Mouse (Mus musculus): ENCODE data around the gene Rdh14. TPM values are rescaled to one million over a fixed set of nuclear protein-coding genes. Genes with fewer than 3 reads are reported as not detected.
A peak's percentile ranks its signal among the peaks of the same experiment; 100 is the strongest.

The Rdh14 gene
- polyA plus RNA-seq (2015; fragmentation: Nextera tagmentation; extraction: Ambion mirVana): 41.5 and 44.4 TPM in 2 replicates

GRCm38 (mm10) chr12:10390671-10391441 lies at the start of gene Rdh14:
Rdh14 (plus strand) TSS chr12:10390772.
- under 1% methylated on average over 53 of the region's 53 CpGs for WGBS
- Histone ChIP-seq H3K27me3 (replicated peaks; ENCODE audit: control insufficient read depth, insufficient read depth, low read length) (no peaks in the 10 kb centered on the region), H3K4me1 (ENCODE audit: control insufficient read depth, insufficient read depth, low read length) (0 out of 2 replicates have a peak, but pooled peaks cover 3% of the 10 kb centered on the region), H3K9ac (ENCODE audit: low read depth, low read length) (peak within 1 kb of the TSS; percentile 79), H3K9me3 (ENCODE audit: control insufficient read depth, low read length) (no peaks in the 10 kb centered on the region), H3K36me3 (ENCODE audit: control insufficient read depth, insufficient read depth, low read length) (no peaks in the 10 kb centered on the region), H3K4me2 (ENCODE audit: low read depth, low read length) (peak within 1 kb of the TSS; percentile 38), H3K4me3 (ENCODE audit: low read length) (peak within 1 kb of the TSS; percentile 71), H3K27ac (ENCODE audit: low read length) (peak within 1 kb of the TSS; percentile 89)
- peak; percentile 99 for ATAC-seq

GRCm38 (mm10) chr12:10350706-10351105 lies 39.9 kb upstream of the Rdh14 start:
- no peaks in the 10 kb centered on the region for H3K4me1 ChIP-seq (ENCODE audit: control insufficient read depth, insufficient read depth, low read length)
- no peaks in the 10 kb centered on the region for H3K27me3 ChIP-seq (replicated peaks; ENCODE audit: control insufficient read depth, insufficient read depth, low read length)
- no peak for ATAC-seq
- no peak overlapping the region for H3K4me2 ChIP-seq (ENCODE audit: low read depth, low read length)
- no peak overlapping the region for H3K4me3 ChIP-seq (ENCODE audit: low read length)
- no peaks in the 10 kb centered on the region for H3K36me3 ChIP-seq (ENCODE audit: control insufficient read depth, insufficient read depth, low read length)
- no peak overlapping the region for H3K27ac ChIP-seq (ENCODE audit: low read length)
- no peak overlapping the region for H3K9ac ChIP-seq (ENCODE audit: low read depth, low read length)
- H3K9me3 ChIP-seq (ENCODE audit: control insufficient read depth, low read length): no peaks in the 10 kb centered on the region
- WGBS: 76% methylated on average over 3 of the region's 3 CpGs

- 55% methylated on average over 6 of the region's 6 CpGs for WGBS
- ATAC-seq: no peak
- Histone ChIP-seq H3K9ac (ENCODE audit: low read depth, low read length) (no peak overlapping the region), H3K4me1 (ENCODE audit: control insufficient read depth, insufficient read depth, low read length) (no peaks in the 10 kb centered on the region), H3K4me2 (ENCODE audit: low read depth, low read length) (no peak overlapping the region), H3K4me3 (ENCODE audit: low read length) (no peak overlapping the region), H3K36me3 (ENCODE audit: control insufficient read depth, insufficient read depth, low read length) (no peaks in the 10 kb centered on the region), H3K9me3 (ENCODE audit: control insufficient read depth, low read length) (no peaks in the 10 kb centered on the region), H3K27ac (ENCODE audit: low read length) (no peak overlapping the region), H3K27me3 (replicated peaks; ENCODE audit: control insufficient read depth, insufficient read depth, low read length) (no peaks in the 10 kb centered on the region)
Measured at GRCm38 (mm10) chr12:10357756-10358155, 32.8 kb upstream of the Rdh14 start.

GRCm38 (mm10) chr12:10369673-10370072 lies 20.9 kb upstream of the Rdh14 start, which contains the start of gene Nt5c1b:
Nt5c1b (plus strand) TSS chr12:10369973.
- Histone ChIP-seq H3K27ac (ENCODE audit: low read length) (no peak within 1 kb of the TSS), H3K9ac (ENCODE audit: low read depth, low read length) (no peak within 1 kb of the TSS), H3K27me3 (replicated peaks; ENCODE audit: control insufficient read depth, insufficient read depth, low read length) (no peaks in the 10 kb centered on the region), H3K4me2 (ENCODE audit: low read depth, low read length) (no peak within 1 kb of the TSS), H3K36me3 (ENCODE audit: control insufficient read depth, insufficient read depth, low read length) (no peaks in the 10 kb centered on the region), H3K9me3 (ENCODE audit: control insufficient read depth, low read length) (no peaks in the 10 kb centered on the region), H3K4me3 (ENCODE audit: low read length) (no peak within 1 kb of the TSS), H3K4me1 (ENCODE audit: control insufficient read depth, insufficient read depth, low read length) (no peaks in the 10 kb centered on the region)
- 78% methylated on average over 3 of the region's 3 CpGs for WGBS
- no peak for ATAC-seq

- H3K27ac ChIP-seq (ENCODE audit: low read length): no peak overlapping the region
- no peak overlapping the region for H3K4me3 ChIP-seq (ENCODE audit: low read length)
- no peak overlapping the region for H3K9ac ChIP-seq (ENCODE audit: low read depth, low read length)
- no peaks in the 10 kb centered on the region for H3K9me3 ChIP-seq (ENCODE audit: control insufficient read depth, low read length)
- no peak overlapping the region for H3K4me2 ChIP-seq (ENCODE audit: low read depth, low read length)
- 52% methylated on average over 1 of the region's 1 CpGs for WGBS
- ATAC-seq: no peak
- no peaks in the 10 kb centered on the region for H3K27me3 ChIP-seq (replicated peaks; ENCODE audit: control insufficient read depth, insufficient read depth, low read length)
- no peaks in the 10 kb centered on the region for H3K36me3 ChIP-seq (ENCODE audit: control insufficient read depth, insufficient read depth, low read length)
- no peaks in the 10 kb centered on the region for H3K4me1 ChIP-seq (ENCODE audit: control insufficient read depth, insufficient read depth, low read length)
Measured at GRCm38 (mm10) chr12:10400788-10401187, 10.2 kb downstream of the Rdh14 start.

- no peak for ATAC-seq
- Histone ChIP-seq H3K27ac (ENCODE audit: low read length) (no peak overlapping the region), H3K27me3 (replicated peaks; ENCODE audit: control insufficient read depth, insufficient read depth, low read length) (no peaks in the 10 kb centered on the region), H3K4me3 (ENCODE audit: low read length) (no peak overlapping the region), H3K9ac (ENCODE audit: low read depth, low read length) (no peak overlapping the region), H3K4me1 (ENCODE audit: control insufficient read depth, insufficient read depth, low read length) (no peaks in the 10 kb centered on the region), H3K36me3 (ENCODE audit: control insufficient read depth, insufficient read depth, low read length) (no peaks in the 10 kb centered on the region), H3K4me2 (ENCODE audit: low read depth, low read length) (no peak overlapping the region), H3K9me3 (ENCODE audit: control insufficient read depth, low read length) (no peaks in the 10 kb centered on the region)
- 78% methylated on average over 9 of the region's 9 CpGs for WGBS
Measured at GRCm38 (mm10) chr12:10402421-10403115, 12.0 kb downstream of the Rdh14 start.

- WGBS: 66% methylated on average over 3 of the region's 3 CpGs
- ATAC-seq: peak; percentile 96
- H3K27me3 ChIP-seq (replicated peaks; ENCODE audit: control insufficient read depth, insufficient read depth, low read length): no peaks in the 10 kb centered on the region
- H3K4me3 ChIP-seq (ENCODE audit: low read length): no peak overlapping the region
- H3K4me1 ChIP-seq (ENCODE audit: control insufficient read depth, insufficient read depth, low read length): no peaks in the 10 kb centered on the region
- H3K9ac ChIP-seq (ENCODE audit: low read depth, low read length): no peak overlapping the region
- H3K36me3 ChIP-seq (ENCODE audit: control insufficient read depth, insufficient read depth, low read length): no peaks in the 10 kb centered on the region
- no peak overlapping the region for H3K27ac ChIP-seq (ENCODE audit: low read length)
- H3K4me2 ChIP-seq (ENCODE audit: low read depth, low read length): no peak overlapping the region
- no peaks in the 10 kb centered on the region for H3K9me3 ChIP-seq (ENCODE audit: control insufficient read depth, low read length)
Measured at GRCm38 (mm10) chr12:10410511-10411179, 20.1 kb downstream of the Rdh14 start.

- WGBS: 80% methylated on average over 1 of the region's 1 CpGs
- no peak overlapping the region for H3K9ac ChIP-seq (ENCODE audit: low read depth, low read length)
- H3K27me3 ChIP-seq (replicated peaks; ENCODE audit: control insufficient read depth, insufficient read depth, low read length): no peaks in the 10 kb centered on the region
- ATAC-seq: no peak
- no peaks in the 10 kb centered on the region for H3K9me3 ChIP-seq (ENCODE audit: control insufficient read depth, low read length)
- no peaks in the 10 kb centered on the region for H3K4me1 ChIP-seq (ENCODE audit: control insufficient read depth, insufficient read depth, low read length)
- H3K36me3 ChIP-seq (ENCODE audit: control insufficient read depth, insufficient read depth, low read length): no peaks in the 10 kb centered on the region
- no peak overlapping the region for H3K27ac ChIP-seq (ENCODE audit: low read length)
- no peak overlapping the region for H3K4me3 ChIP-seq (ENCODE audit: low read length)
- H3K4me2 ChIP-seq (ENCODE audit: low read depth, low read length): no peak overlapping the region
Measured at GRCm38 (mm10) chr12:10411453-10411852, 20.9 kb downstream of the Rdh14 start.

- no peaks in the 10 kb centered on the region for H3K27me3 ChIP-seq (replicated peaks; ENCODE audit: control insufficient read depth, insufficient read depth, low read length)
- no peak for ATAC-seq
- no peak overlapping the region for H3K27ac ChIP-seq (ENCODE audit: low read length)
Measured at GRCm38 (mm10) chr12:10422347-10422746, 31.8 kb downstream of the Rdh14 start.

More at GRCm38 (mm10) chr12:10422347-10422746, 31.8 kb downstream of the Rdh14 start:
- Histone ChIP-seq H3K4me3 (ENCODE audit: low read length) (no peak overlapping the region), H3K9ac (ENCODE audit: low read depth, low read length) (no peak overlapping the region), H3K9me3 (ENCODE audit: control insufficient read depth, low read length) (no peaks in the 10 kb centered on the region), H3K36me3 (ENCODE audit: control insufficient read depth, insufficient read depth, low read length) (no peaks in the 10 kb centered on the region), H3K4me2 (ENCODE audit: low read depth, low read length) (no peak overlapping the region), H3K4me1 (ENCODE audit: control insufficient read depth, insufficient read depth, low read length) (no peaks in the 10 kb centered on the region)
- WGBS: 46% methylated on average over 3 of the region's 3 CpGs
